Mouse (Mus musculus): ENCODE data around the gene Gm45521.
A peak's percentile ranks its signal among the peaks of the same experiment; 100 is the strongest.

Gm45521 gene

GRCm38 (mm10) chr14:7952610-7953254 is 4.4 kb upstream of the Gm45521 start:
- DNase-seq (ENCODE audit: low spot score), result peak; percentile 63

GRCm38 (mm10) chr14:7954071-7954471 is 3.0 kb upstream of the Gm45521 start:
- no peak for DNase-seq (ENCODE audit: low spot score)

- DNase-seq (ENCODE audit: low spot score), result no peak
Observed at GRCm38 (mm10) chr14:7956427-7956826, 661 bp upstream of the Gm45521 start.

- DNase-seq (ENCODE audit: low spot score), result peak; percentile 66
Observed at GRCm38 (mm10) chr14:7960616-7961015, 3.5 kb downstream of the Gm45521 start.

DNA sequence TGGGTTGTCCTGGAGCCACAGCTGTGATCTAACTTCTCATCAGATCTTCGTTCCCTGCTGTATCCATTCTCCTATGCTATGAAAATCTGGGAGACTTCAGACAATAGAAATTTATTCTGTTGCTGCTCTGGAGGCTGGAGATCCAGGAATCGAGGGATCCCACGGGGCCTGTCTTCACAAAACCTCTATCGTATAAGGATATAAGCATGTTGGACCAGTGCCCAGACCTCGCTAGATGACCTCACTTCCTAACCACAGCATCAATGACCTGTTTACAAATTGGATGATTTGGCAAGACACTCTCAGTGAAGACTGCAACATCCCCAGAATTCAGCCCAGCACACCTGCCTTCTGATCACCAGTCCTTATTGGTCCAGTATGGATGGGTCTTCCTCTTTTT is 4.6 kb downstream of the Gm45521 start:
- DNase-seq (ENCODE audit: low spot score), result no peak

- no peak for DNase-seq (ENCODE audit: low spot score)
Observed at GRCm38 (mm10) chr14:7962626-7963025, 5.5 kb downstream of the Gm45521 start.

- no peak for DNase-seq (ENCODE audit: low spot score)
Observed at GRCm38 (mm10) chr14:7963160-7963559, 6.1 kb downstream of the Gm45521 start.

DNA sequence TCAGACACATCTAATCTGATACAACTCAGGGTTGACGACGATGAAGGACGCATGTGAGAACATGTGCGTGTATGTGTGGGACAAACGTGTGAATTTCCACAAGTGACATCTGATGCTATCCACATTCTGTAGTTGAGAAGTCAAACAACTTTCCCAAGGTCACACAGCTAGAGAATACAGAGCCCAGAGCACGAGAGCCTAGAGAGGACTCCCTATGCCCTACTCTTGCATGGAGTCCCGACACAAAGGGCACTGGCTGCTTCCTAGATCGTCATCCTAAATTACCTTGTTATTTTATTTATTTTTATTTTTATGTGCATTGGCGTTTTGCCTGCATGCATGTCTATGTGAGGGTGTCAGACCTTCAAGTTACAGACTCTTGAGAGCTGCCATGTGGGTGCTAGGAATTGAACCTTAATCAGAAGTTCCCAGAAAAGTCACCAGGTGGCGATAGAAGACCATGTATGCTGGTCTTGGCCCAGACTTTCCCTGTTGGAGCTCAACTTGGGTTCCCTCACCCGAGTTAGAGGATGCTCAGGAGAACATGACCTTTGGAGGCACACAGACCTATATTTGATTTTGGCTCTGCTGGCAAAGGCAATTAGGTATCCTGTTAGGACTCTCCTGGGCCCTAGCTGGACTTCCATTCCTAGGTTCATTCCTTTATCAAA is 7.3 kb downstream of the Gm45521 start:
- peak; percentile 75 for DNase-seq (ENCODE audit: low spot score)

DNA sequence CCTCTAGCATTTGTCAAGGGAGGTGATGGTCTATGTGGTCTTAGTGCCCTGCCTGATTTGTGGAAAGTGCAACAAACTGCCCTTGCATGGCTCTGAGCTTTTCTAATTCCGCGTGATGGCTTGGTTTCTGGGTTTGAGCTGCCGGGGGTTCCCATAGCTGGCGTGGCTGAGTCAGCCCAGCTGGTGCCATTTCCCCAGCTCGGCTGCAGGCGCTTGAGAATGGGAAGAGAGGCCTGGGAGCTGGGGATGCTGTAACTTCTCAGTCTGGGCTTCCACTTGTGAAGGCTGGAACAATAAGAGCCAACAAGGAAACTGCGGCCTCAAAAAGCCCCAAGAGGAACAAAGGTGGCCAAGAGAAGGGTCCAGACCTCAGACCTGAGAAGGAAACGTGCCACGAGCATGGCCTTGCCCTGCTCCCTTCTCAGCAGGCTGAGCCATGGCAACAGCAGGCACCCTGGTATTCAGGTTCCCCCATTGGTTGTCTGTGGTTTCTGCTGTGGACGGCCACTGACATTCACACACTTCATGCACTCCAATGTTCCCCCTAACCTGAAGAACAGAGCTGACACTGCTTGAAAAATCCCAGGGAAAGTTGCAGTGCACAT is 14.9 kb downstream of the Gm45521 start:
- DNase-seq (ENCODE audit: low spot score), result no peak

GRCm38 (mm10) chr14:7974643-7975042 is 17.6 kb downstream of the Gm45521 start:
- no peak for DNase-seq (ENCODE audit: low spot score)

GRCm38 (mm10) chr14:7975177-7975576 is 18.1 kb downstream of the Gm45521 start:
- DNase-seq (ENCODE audit: low spot score), result no peak

DNA sequence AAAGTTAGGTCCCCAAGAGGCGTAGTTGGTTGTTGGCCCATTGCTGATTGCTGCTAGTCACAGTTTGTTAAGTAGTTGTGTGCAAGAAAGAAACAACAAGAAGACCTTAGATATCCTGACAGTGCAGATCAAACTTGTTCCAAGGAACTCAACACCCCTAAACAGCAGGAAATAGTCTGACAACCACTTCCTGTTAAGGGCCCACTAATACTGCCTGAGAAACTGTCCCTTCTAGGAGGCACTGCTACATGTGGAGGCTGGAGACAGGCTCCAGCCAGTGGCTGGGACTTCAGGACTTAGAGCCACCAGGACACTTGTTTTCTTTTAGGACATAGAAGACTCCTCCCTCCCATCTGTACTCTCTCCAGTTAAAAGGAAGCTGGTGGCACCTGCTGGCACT is 20.4 kb downstream of the Gm45521 start:
- no peak for DNase-seq (ENCODE audit: low spot score)

DNA sequence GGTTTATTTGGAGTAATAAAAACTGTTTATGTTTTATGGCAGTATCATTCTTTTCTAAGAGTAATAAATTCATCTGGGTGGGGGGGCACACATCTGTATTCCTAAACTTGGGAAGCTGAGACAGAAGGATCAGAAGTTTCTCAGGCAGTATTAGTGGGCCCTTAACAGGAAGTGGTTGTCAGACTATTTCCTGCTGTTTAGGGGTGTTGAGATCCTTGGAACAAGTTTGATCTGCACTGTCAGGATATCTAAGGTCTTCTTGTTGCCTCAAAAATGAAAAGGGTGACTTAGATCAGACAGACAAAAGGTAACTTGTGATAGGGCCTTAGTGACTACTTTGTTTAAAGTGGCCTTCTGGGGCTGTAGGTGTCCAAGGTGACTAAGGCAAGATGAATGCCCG is 21.1 kb downstream of the Gm45521 start:
- DNase-seq (ENCODE audit: low spot score), result no peak

- DNase-seq (ENCODE audit: low spot score), result no peak
Observed at GRCm38 (mm10) chr14:7981226-7981625, 24.1 kb downstream of the Gm45521 start.

GRCm38 (mm10) chr14:7986913-7987312 is 29.8 kb downstream of the Gm45521 start:
- DNase-seq (ENCODE audit: low spot score), result no peak

- DNase-seq (ENCODE audit: low spot score), result no peak
Observed at GRCm38 (mm10) chr14:7989371-7989770, 32.3 kb downstream of the Gm45521 start.

GRCm38 (mm10) chr14:7989961-7990360 is 32.9 kb downstream of the Gm45521 start:
- DNase-seq (ENCODE audit: low spot score), result no peak

DNA sequence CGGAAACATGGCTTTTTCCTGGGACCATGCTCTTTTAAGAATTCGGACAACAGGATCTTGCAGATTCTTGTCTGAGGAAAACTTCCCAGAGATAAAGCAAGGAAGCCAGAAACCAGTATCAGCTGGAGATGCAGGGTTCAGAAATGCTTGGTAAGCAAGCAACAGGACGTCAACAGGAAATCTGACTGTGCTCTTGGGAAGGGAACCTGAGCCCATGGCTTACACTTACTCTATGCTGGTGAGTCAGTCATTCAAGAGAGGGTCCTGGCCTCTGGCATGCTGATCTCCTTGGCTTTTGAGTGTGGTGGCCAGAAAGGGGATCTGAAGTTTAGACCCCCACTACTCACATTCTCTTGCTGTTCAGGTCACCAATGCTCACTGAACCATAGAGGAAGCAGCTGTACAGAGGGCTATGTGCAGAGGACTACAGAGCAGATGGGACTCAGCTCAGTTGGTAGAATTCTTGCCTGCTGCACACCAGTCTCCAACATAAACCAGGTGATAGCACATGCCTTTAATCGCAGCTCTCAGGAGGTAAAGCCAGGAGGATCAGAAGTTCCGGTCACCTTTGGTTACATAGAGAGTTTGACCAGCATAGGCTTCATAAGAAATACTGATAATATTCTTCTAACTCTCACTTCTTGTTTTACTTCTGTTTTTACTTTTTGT is 34.2 kb downstream of the Gm45521 start:
- no peak for DNase-seq (ENCODE audit: low spot score)

GRCm38 (mm10) chr14:7992158-7992557 is 35.1 kb downstream of the Gm45521 start:
- no peak for DNase-seq (ENCODE audit: low spot score)

GRCm38 (mm10) chr14:7994271-7994767 is 37.2 kb downstream of the Gm45521 start, which contains the start of gene Dnase1l3:
Gene Dnase1l3, minus strand, starts transcription at chr14:7994573.
- peak; percentile 72 for DNase-seq (ENCODE audit: low spot score)

DNA sequence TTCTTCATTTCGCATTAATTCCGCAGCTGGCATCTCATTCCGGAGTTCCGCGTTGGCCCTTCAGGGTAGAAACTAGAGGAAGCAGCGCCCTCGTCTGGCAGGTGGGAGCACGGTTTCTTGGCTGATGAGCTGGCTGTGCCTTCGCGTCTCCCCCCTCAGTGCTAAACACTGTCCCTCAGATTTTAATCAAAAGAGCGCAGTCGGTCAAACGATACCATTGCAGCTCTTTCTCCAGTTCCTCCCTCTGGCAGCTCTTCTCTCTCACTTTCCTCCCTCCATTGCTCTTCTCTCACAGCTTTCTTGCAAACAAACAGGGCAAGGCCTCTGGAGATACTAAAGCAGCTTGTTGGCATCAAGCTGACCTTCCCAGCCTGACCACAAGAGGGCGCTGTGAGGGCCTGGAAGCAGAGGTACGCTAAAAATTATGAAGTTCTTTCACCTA is 40.2 kb downstream of the Gm45521 start:
- DNase-seq (ENCODE audit: low spot score), result peak; percentile 94

DNA sequence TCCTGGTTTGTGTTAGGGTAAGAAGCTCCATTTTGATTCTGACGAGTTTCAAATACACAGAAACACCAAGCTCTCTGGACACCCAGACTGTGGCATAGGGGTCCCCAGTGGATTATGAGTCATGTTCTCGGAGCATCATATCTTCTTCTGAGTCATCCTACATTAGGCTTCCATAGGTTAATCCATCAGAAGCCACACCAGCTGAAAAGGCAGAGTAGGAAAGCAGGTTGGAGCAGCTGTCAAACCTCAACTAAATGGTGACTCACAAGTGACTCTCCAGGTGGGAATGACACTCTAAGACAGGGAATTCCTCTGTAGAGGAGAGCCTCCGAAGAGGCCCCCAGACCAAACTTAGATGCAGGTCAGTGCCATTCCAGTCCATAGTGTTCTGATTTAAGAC is 41.9 kb downstream of the Gm45521 start:
- no peak for DNase-seq (ENCODE audit: low spot score)

DNA sequence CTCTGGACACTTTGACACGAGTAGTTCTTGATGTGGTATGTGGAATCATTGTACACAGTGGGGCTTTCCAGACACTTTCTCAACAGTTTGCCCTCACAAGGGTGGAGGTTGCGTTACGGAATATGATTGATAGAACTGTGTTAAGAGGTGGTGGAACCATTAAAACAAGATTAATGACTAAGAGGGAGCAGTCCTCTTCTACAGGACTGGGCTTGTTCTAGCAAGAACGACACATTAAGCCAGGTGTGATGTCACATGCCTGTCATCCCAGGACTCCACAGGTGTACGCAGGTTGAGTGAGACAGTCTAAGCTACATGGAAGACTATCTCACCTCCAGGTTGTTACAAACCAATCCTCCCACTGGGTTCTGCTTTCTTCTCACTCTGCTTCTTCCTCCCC is 42.3 kb downstream of the Gm45521 start:
- DNase-seq (ENCODE audit: low spot score), result no peak
